Mouse (Mus musculus) midbrain, embryonic 16.5 days (tissue): ENCODE data around the gene Fgf7. TPM values are rescaled to one million over a fixed set of nuclear protein-coding genes. Genes with fewer than 3 reads are reported as not detected.

Source experiments
- ATAC-seq: fragments of 200-750 bp; cut with Nextera tagmentation; 2 replicates; pipeline ENCODE4 v1.8.0; 2017; ENCODE audit warnings: moderate TSS enrichment
- H3K27ac ChIP-seq: fragments of 300-500 bp; sonication (generic); 2 replicates; pipeline ENCODE4 v1.5.1; 2014; ENCODE audit warnings: mild to moderate bottlenecking, low read length, mixed read lengths
- H3K27me3 ChIP-seq: fragments of 300-500 bp; sonication (generic); 2 replicates; pipeline ENCODE4 v1.6.1; 2014; ENCODE audit warnings: low read depth, low read length, mixed read lengths; ENCODE audit not compliant: control insufficient read depth, insufficient read depth
- H3K36me3 ChIP-seq: fragments of 300-500 bp; sonication (generic); 2 replicates; pipeline ENCODE4 v1.6.1; 2014; ENCODE audit warnings: mild to moderate bottlenecking, low read length, moderate library complexity, mixed read lengths; ENCODE audit not compliant: control insufficient read depth, insufficient read depth
- H3K4me1 ChIP-seq: fragments of 300-500 bp; sonication (generic); 2 replicates; pipeline ENCODE4 v1.6.1; 2014; ENCODE audit warnings: mild to moderate bottlenecking, low read length, mixed read lengths; ENCODE audit not compliant: control insufficient read depth, insufficient read depth
- H3K4me2 ChIP-seq: fragments of 300-500 bp; sonication (generic); 2 replicates; pipeline ENCODE4 v1.6.1; 2014; ENCODE audit warnings: mild to moderate bottlenecking, low read length, mixed read lengths
- H3K4me3 ChIP-seq: fragments of 300-500 bp; sonication (generic); 2 replicates; pipeline ENCODE4 v1.5.1; 2014; ENCODE audit warnings: low read depth, mild to moderate bottlenecking, low read length, moderate library complexity, mixed read lengths
- H3K9ac ChIP-seq: fragments of 300-500 bp; sonication (generic); 2 replicates; pipeline ENCODE4 v1.6.1; 2014; ENCODE audit warnings: low read depth, low read length, mixed read lengths
- H3K9me3 ChIP-seq: fragments of 300-500 bp; sonication (generic); replicated peaks from 2 replicates; pipeline ENCODE4 v1.6.1; 2014; ENCODE audit warnings: mild to moderate bottlenecking, low read length, mixed read lengths; ENCODE audit not compliant: control insufficient read depth, poor library complexity, severe bottlenecking
- WGBS: fragments of 180-500 bp; shearing (Covaris S2); extraction: QIAGEN DNeasy Blood & Tissue Kit; methylation state at CpG from one replicate; pipeline ENCODE4 v1.1.7; 2014; 5-methylcytosine and 5-hydroxymethylcytosine counted together
- polyA plus RNA-seq: library from polyadenylated mRNA; unstranded; fragments of >200 nt; fragmentation: Nextera tagmentation; extraction: Ambion mirVana; gene quantifications from 2 replicates; pipeline ENCODE4 v1.2.1, GENCODE M21; 2015

The Fgf7 gene
- polyA plus RNA-seq: 0.53 and 0.67 TPM in 2 replicates

DNA sequence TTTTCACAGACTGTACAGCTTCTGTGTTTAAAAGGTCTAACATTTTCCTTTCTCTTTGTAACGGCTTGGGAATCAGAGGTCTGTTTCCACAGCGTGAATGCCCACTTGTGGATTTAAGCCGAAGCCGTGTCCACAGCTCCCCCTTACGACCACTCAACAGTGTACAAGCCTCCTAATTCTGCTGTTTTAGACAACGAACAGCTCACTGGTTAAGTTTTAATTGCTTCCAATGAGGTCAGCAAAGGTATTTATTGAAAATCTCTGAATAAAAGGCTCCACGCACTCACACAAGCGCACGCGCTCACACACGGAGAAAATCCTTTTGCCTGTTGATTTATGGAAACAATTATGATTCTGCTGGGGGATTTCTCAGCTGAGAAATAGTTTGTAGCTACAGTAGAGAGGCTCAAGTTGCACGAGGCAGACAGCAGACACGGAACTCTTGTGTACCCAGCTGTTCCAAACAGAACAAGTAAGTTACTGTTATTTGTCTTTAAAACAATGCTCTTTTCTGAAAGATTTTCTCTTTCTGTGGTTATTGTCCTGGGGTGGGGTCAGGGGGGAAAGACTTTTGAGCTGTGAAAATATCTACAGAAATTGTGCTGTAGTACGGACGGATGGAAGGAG is at the start of gene Fgf7:
Fgf7 (plus strand) TSS at position 280 of the 627 bp plus-strand sequence.
- Histone ChIP-seq H3K27ac (no peak within 1 kb of the TSS), H3K4me1 (no peaks in the 10 kb centered on the region), H3K36me3 (no peaks in the 10 kb centered on the region), H3K9me3 (no peaks in the 10 kb centered on the region), H3K9ac (no peak within 1 kb of the TSS), H3K27me3 (no peaks in the 10 kb centered on the region), H3K4me2 (peak within 1 kb of the TSS; percentile 29), H3K4me3 (no peak within 1 kb of the TSS)
- ATAC-seq: peak; percentile 56; the same call in 1 of the 2 replicates
- WGBS: 55% methylated on average over 15 of the region's 15 CpGs

DNA sequence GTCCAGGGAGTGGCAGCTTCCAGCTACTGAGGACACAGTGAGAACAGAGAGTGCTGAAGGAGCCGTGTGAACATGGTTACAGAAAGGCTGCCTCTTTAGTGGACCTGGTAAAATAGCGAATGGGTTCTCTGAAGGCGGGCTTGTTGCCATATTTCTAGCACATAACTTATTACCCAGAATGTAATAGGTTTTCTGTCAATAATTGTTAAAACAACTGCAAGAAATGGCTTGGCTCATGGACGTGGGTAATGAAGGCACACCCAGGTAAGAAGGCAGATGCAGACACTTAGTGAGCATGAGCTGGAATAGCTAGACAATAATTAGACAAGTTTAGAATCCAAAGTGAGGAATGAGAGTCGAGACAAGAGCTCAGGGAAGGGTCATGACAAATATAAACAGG is 32.2 kb upstream of the Fgf7 start:
- 82% methylated on average over 5 of the region's 5 CpGs for WGBS
- Histone ChIP-seq H3K4me3 (no peak overlapping the region), H3K36me3 (no peaks in the 10 kb centered on the region), H3K4me1 (no peaks in the 10 kb centered on the region), H3K27me3 (no peaks in the 10 kb centered on the region), H3K9me3 (no peaks in the 10 kb centered on the region), H3K4me2 (no peak overlapping the region), H3K27ac (no peak overlapping the region), H3K9ac (no peak overlapping the region)
- ATAC-seq: no peak

DNA sequence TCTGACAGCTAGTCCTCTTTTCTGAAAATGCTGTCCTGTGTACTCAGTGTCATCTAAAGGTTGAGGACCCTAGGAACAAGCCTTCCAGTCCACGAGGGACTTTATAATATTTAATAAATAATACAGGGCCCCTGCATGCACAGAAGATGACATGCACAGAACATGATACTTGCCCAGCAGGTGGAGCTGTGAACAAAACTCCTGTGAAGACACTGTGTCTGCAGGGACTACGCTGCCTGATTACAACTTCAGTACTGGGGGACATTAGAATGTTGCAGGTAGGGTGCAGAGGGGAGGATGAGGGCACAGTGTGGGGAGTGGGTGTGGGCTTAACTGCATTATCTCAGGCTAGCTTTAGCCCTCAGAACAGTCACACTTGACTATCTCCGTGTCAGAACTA is 28.4 kb upstream of the Fgf7 start:
- Histone ChIP-seq H3K27ac (no peak overlapping the region), H3K4me2 (no peak overlapping the region), H3K27me3 (no peaks in the 10 kb centered on the region), H3K9me3 (no peaks in the 10 kb centered on the region), H3K4me1 (no peaks in the 10 kb centered on the region), H3K4me3 (no peak overlapping the region), H3K36me3 (no peaks in the 10 kb centered on the region), H3K9ac (no peak overlapping the region)
- ATAC-seq: peak; percentile 76
- 44% methylated on average over 3 of the region's 3 CpGs for WGBS

DNA sequence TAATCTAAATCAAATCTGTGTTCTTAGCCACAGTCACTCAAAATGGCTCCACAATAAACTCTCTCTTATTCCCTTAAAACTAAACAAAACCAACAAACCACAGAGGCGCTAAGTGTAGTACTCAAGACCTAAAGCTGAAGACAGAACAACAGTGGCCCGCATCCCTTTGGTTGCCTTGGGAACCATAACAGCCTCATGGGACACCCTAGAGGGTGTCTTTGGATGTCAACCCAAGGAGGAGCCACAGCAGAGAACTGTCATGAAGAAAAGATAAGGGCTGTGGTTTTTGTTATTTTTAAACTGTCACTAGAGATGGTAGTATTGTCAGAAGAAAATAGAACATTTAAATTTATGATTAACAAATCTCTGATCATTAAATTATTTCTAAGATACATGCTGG is 27.7 kb upstream of the Fgf7 start:
- Histone ChIP-seq H3K27me3 (no peaks in the 10 kb centered on the region), H3K4me2 (no peak overlapping the region), H3K4me1 (no peaks in the 10 kb centered on the region), H3K9me3 (no peaks in the 10 kb centered on the region), H3K4me3 (no peak overlapping the region), H3K27ac (no peak overlapping the region), H3K9ac (no peak overlapping the region), H3K36me3 (no peaks in the 10 kb centered on the region)
- 42% methylated on average over 2 of the region's 2 CpGs for WGBS
- no peak for ATAC-seq

DNA sequence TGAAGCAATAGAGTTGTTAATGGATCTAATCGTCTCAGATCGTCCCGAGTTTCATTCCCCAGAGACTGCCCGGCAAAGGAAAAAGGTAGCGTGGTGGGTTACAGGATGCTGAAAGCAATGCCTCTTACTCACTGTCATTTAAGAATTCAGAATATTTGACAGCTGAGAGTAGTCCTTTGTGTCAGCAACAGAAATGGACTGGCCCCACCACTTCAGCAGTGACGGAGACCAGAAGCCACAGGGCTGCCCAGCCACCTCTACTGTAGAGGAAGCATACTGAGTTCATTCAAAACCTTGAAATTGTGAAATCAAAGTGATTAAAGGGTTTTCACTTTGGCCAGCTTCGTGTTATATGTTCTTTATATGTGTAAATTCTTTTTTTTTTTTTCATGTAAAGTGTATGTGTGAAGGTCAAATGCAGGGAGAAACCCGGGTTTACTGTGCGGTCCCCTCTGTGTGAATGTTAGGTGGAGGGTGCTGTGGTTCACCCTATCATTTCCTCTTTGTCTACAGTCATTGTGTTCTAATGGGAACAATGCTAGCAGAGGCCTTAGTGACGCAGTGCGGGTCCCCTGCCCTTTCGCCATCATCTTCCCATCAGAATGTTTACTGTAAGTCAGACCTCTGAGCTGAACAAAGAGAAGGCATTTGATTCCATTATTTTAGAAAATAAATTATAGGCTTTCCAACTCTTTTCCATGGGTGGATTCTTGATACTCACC is 19.3 kb upstream of the Fgf7 start:
- H3K36me3 ChIP-seq: no peaks in the 10 kb centered on the region
- H3K27ac ChIP-seq: peak overlapping the region; percentile 39; the same call in 1 of the 2 replicates
- ATAC-seq: peak; percentile 64
- no peak overlapping the region for H3K4me2 ChIP-seq
- 23% methylated on average over 12 of the region's 12 CpGs for WGBS
- no peak overlapping the region for H3K4me3 ChIP-seq
- H3K27me3 ChIP-seq: no peaks in the 10 kb centered on the region
- peaks cover 7% of the 10 kb centered on the region for H3K4me1 ChIP-seq
- H3K9me3 ChIP-seq: no peaks in the 10 kb centered on the region
- no peak overlapping the region for H3K9ac ChIP-seq

DNA sequence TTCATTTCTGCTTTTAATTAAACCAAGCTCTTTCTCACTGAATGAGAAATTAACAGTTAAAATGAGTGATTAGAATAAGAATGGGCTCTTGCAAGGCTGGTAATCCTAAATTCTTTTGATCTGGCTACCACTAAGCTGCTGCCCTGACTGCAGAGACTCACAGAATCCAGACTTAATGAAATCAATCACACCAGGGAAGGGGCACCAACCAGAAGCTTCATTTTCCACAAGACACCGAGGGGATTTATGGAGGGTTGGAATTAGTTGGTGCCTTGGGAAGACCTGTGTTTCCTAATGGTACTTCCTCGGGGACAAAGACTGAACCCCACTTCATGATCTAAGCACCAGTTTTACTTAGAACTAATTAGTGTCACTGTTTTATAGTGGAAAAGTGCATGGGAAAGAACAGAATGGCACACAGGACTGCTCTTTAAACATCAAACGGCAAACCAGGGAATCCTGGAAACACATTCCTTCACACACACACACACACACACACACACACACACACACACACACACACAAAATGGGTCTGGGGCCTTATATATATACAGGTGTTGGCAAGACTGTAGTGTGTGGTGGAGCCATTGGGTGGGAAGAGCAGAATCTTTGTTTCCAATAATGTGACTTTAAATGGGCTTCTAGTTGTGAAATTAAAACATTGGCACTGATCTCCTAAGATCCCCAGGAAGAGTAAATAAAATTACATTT is 18.5 kb upstream of the Fgf7 start:
- H3K4me2 ChIP-seq: no peak overlapping the region
- H3K4me1 ChIP-seq: peaks cover 7% of the 10 kb centered on the region
- WGBS: 14% methylated on average over 3 of the region's 3 CpGs
- peak overlapping the region; percentile 50; the same call in 1 of the 2 replicates for H3K27ac ChIP-seq
- no peaks in the 10 kb centered on the region for H3K36me3 ChIP-seq
- peak; percentile 93 for ATAC-seq
- H3K4me3 ChIP-seq: no peak overlapping the region
- no peak overlapping the region for H3K9ac ChIP-seq
- H3K9me3 ChIP-seq: no peaks in the 10 kb centered on the region
- no peaks in the 10 kb centered on the region for H3K27me3 ChIP-seq

DNA sequence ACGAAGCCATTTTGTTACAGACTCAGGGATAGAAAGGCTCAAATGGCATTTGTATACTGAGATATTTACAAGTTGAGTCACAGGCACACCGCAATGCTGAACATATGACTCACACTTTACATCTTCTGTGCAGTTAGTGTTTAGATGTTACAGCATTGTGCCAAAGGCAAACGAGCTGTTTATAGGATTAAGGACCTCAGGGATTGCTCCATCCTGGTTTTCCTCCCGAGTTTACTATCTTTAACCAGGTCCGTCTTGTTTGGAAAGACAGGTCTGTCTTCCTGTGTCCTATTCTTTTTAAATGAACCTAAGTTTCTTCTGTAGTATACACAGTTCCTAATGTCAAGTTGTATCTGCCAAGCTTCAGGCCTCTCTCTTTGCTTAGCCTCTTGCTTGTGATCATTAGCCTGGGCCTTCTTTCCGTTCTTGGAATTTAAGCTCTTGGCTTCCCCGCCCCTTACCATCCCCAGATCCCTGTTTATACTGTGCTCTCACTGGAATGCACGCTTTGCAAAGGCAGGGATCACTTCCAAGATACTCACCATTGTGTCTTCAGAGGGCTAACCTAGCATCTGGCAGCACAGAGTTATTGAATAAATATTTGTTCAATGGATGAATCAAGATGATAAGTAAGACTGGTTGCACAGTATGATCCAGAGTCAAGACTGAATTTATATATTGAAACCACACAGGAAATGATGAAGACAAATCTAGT is 3.1 kb upstream of the Fgf7 start:
- Histone ChIP-seq H3K4me3 (no peak overlapping the region), H3K9me3 (no peaks in the 10 kb centered on the region), H3K4me2 (no peak overlapping the region), H3K27ac (no peak overlapping the region), H3K4me1 (no peaks in the 10 kb centered on the region), H3K36me3 (no peaks in the 10 kb centered on the region), H3K9ac (no peak overlapping the region), H3K27me3 (no peaks in the 10 kb centered on the region)
- WGBS: 66% methylated on average over 8 of the region's 8 CpGs
- no peak for ATAC-seq

DNA sequence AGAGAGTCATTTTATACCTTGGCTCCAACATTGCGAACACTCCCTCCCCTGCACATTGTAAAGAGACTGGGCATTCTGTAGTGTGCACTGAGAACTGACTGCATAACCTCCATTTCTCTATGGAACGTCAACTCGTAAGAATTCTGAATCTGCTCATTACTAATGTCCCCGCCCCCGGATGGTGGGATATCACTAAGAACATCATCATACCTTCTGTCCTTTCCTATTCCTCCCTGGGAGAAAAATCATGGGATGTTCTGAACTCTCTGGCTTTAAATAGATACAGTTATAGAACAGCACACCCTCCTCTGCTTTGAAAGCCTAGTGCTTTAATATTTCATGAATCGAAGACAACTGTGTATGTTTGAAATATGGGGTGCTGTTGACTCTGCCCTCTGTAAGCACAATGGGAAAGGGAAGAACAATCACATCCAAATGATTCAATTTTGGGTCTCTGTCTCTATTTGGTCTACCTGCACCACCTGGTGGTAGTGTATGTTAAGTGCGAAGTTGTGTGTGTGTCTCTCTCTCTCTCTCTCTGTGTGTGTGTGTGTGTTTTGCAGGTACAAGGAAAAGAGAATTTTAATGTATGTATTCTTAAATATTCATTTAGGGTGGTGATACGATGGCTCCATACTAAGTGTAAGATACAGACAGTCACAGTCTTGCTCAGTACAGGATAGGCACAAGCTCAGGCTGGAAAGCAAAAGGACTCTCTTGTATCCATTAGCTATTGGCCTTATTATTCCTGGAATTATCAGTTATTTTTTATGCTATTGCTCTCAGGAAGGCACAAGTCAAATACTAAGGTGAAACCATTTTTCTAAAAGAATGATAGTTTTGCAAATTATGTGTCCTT is 1.1 kb upstream of the Fgf7 start:
- H3K9ac ChIP-seq: no peak overlapping the region
- H3K27ac ChIP-seq: no peak overlapping the region
- no peaks in the 10 kb centered on the region for H3K4me1 ChIP-seq
- no peaks in the 10 kb centered on the region for H3K27me3 ChIP-seq
- WGBS: 89% methylated on average over 8 of the region's 8 CpGs
- no peak for ATAC-seq
- H3K36me3 ChIP-seq: no peaks in the 10 kb centered on the region
- no peak overlapping the region for H3K4me2 ChIP-seq
- no peak overlapping the region for H3K4me3 ChIP-seq
- H3K9me3 ChIP-seq: no peaks in the 10 kb centered on the region
